Mouse (Mus musculus): ENCODE results near the gene Grin2b. TPM values are rescaled to one million over a fixed set of nuclear protein-coding genes. Genes with fewer than 3 reads are reported as not detected.
"Not testable (repeated sequence)": the region's sequence is repeated elsewhere in the genome, so short reads cannot be mapped to it uniquely, and the experiment has no call there.

The Grin2b gene
- total RNA-seq, 1 experiment from 2014 or later, result 1.4 TPM

GRCm38 (mm10) chr6:135797371-135798033, 375.8 kb downstream of the Grin2b start:
- DNase-seq, result no peak

GRCm38 (mm10) chr6:135796911-135797310, 376.4 kb downstream of the Grin2b start:
- DNase-seq, result no peak

DNA sequence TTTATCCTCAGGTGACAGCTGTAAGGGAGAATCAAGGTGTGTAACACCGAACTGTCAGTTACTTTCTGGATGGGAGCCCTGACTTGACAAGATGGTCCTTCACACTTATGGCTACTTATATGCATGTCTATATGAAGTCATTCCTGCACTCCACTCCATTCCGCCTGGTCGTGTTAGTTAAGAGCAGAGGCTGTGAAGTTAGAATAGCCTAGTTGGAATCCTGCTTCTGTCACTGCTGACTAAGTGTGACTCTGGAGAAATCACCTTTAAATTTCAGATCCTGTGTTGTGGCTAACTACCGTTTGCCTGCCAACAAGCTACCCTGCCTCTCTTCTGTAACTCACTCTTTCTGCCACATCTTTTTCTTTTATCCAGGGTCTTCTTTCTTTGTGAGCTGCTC, 381.9 kb downstream of the Grin2b start:
- no peak for DNase-seq

DNA sequence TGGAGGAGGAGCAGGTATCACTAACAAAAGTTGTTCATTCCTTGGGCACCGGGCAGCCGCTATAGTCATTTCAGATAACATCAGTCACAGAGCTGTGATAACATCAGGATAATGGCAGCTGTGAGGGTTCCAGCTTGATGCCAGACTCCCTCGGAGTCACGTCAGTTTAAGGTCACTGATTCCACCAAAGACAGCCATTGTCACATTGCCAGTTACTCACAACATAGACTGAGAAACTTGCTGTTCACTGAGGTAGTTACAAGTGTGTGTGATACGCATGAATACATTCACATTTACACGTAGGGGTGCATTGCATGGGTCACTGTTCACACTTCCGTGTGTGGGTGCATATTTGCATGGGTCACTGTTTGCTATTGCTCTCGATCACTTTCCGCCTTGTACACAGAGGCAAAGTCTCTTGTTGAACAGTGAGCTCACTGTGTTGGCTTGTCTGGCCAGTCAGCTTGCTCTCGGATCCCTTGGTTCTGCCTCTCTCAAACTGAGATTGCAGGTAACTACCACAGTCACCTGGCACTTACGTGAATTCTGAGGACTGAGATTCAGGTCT, 383.6 kb downstream of the Grin2b start:
- DNase-seq, result no peak

- no peak for DNase-seq
These were observed 398.6 kb downstream of the Grin2b start for GRCm38 (mm10) chr6:135774670-135775069.

DNA sequence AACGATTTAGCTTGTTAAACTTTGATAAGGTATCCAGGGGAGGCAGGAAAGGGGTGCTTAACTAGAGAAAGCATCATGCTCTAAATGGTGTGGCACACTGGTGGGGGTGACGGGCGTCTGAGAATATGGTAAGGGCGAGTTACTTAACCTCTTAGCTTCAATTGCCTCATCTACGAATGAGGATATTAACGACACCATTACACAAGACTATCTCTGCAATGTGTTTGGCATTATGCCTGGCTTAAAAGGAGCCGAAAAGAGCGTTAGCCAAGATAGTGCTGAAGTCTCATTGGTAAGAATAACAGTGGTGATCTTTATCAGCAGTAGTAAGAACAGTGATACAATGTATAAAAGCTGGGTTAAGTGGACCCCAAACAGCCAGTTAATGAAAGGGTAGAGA, 405.7 kb downstream of the Grin2b start:
- DNase-seq, result no peak

DNA sequence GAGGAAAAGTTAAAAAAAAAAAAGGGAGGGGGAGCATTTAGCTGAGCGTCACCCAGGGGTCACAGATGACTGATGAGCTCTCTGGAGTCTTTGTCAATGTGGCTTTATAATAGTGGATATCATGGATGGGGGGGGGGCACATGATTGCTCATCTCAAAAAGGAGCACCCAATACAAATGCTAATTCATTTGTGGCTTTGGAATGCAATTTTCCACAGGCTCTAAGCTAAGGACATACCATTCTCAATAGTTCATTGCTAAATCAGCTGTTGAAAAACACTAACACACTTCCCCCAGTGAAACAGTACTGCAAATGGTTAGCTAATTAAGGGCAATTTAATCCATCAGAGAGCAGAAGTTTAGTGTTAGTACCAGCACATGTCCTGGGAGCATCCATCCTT, 414.6 kb downstream of the Grin2b start:
- DNase-seq, result no peak

- DNase-seq, result no peak
These were observed 417.2 kb downstream of the Grin2b start for GRCm38 (mm10) chr6:135756075-135756474.

GRCm38 (mm10) chr6:135748412-135749076, 424.8 kb downstream of the Grin2b start:
- no peak for DNase-seq

- no peak for DNase-seq
These were observed 427.7 kb downstream of the Grin2b start for GRCm38 (mm10) chr6:135745606-135746005.

DNA sequence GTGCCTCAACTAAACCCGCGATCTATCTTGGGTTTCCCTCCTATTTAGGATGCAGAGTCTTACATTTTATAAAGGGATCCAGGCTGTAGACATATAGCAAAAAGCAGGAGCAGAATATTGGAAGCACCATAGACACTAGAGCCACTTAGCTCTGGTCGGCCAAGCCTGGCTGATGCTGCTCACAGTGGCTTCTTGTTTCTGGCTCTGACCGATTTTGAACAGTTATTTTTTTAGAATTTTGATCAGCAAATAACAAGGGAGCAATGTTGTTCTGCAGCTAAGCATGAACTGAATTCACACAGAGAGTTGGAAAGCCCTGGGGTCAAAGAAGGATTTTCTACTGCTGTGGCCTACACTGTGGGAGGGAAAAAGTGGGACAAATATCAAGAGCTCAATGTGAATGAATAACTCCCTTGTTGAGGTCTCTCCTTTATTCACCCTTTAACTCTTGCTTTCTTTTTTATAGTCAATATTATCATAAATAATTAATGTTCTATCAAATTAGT, 439.0 kb downstream of the Grin2b start:
- no peak for DNase-seq

DNA sequence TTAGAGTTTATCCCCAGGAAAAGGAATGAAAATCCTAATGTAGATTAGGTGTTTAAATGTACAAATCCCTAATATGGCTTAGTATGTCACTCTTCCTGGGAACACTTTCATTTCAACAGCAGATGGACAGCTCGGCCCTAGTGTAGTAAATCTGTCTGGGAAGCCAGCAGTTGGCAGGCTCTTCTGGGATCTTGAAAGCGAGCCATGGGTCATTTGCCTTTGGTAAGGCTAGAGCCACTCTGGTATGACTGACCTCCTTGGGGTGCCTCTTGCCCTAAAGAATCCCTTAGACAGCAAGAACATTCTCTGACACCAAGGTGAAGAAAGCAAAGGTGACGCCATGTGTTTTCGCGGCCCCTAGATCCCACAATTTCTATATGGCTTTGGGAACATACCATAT, 446.2 kb downstream of the Grin2b start:
- DNase-seq, result no peak

- DNase-seq, result no peak
These were observed 451.6 kb downstream of the Grin2b start for GRCm38 (mm10) chr6:135721706-135722105.

GRCm38 (mm10) chr6:135714906-135715305, 458.4 kb downstream of the Grin2b start:
- DNase-seq, result no peak

DNA sequence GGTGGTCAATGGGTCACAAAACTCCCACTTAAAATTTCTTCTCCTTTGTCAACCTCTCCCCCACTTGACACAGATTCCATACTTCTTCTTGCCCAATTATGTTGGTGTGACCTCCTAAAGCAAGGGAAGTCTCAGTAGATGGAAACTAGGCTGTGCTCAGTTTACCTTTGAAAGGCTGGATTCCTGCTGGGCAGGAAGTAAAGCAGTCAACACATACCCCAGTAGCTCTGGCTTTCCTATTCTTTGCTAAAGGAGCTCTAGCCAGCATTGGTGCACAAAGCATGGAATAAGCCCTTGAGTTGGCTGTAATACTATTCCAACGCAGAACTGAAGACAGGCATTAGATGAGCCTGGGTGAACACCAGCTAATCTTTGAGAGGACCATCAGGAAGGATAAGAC, 459.1 kb downstream of the Grin2b start:
- no peak for DNase-seq

DNA sequence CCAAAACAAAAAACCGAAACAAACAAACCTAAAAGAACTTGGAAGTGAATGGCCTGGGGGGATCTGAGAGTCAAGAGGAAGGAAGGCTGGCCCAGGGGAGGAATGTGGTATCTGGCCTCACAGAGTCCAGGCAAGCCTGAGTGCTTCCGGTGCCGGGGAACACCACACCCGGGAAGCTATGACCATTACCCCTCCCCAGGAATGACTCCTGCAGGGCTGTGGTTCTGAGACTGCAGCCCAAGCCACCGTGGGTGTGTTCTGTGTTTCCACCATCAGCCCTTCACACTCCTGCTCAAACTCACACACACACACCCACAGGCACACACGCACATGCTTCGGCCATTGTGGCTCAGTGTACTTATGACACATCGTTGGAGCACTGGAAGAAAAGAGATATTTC, 459.6 kb downstream of the Grin2b start:
- no peak for DNase-seq

DNA sequence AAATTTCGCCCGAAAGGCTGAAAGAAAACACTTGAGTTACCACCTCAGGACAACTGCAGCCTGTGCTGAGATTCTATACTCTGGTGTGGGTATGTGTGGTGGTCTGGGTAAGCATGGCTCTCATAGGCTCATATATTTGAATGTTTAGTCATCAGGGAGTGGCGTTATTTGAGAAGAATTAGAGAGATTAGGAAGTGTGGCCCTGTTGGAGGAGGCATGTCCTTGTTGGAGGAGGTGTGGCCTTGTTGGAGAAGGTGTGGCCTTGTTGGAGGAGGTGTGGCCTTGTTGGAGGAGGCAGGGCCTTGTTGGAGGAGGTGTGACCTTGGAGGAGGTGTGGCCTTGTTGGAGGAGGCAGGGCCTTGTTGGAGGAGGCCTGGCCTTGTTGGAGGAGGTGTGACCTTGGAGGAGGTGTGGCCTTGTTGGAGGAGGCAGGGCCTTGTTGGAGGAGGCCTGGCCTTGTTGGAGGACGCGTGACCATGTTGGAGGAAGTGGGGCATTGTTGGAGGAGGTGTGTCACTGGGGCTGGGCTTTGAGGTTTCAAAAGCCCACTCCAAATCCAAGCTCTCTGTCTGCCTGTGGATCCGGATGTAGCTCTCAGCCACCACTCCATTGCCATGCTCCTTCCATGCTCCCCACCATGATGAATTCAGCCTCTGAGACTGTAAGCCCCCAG, 466.3 kb downstream of the Grin2b start:
- not testable (repeated sequence) for DNase-seq

- no peak for DNase-seq
These were observed 469.7 kb downstream of the Grin2b start for GRCm38 (mm10) chr6:135703655-135704054.

DNA sequence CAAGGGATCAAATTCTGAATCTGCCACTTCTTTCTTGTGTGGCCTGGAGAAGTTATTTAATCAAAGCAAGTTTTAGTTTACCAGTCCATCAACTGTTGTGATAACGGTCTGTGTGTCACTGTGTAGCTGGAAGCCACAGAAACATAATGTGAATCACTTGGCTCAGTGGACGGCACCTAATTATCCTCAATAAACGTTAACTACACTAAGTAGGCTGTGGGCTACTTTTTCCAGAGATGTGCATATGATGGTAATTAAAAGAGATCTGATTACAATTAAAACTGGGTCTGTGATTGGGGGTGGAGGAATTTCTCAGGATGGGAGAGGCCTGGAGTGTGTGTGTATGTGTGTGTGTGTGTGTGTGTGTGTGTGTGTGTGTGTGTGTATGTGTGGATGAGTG, 471.9 kb downstream of the Grin2b start:
- DNase-seq, result no peak

- DNase-seq, result no peak
These were observed 472.5 kb downstream of the Grin2b start for GRCm38 (mm10) chr6:135700717-135701345.

- no peak for DNase-seq
These were observed 480.8 kb downstream of the Grin2b start for GRCm38 (mm10) chr6:135692533-135692932.

DNA sequence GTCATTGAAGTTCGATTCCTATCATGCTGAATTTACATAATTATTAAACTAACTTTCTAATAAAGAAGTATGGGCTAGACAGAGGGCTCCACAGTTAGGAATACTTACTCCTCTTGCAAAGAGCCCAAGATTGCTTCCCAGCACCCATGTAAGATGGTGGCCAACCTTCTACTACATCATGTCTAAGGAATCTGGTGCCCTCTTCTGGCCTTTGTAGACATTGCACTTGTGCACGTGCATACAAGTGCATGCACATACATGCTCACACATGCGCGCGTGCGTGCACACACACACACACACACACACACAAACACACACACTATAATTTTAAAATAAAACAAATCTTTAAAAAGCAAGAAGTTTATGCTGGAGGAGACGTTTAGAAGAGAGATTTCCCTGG, 481.8 kb downstream of the Grin2b start:
- no peak for DNase-seq

DNA sequence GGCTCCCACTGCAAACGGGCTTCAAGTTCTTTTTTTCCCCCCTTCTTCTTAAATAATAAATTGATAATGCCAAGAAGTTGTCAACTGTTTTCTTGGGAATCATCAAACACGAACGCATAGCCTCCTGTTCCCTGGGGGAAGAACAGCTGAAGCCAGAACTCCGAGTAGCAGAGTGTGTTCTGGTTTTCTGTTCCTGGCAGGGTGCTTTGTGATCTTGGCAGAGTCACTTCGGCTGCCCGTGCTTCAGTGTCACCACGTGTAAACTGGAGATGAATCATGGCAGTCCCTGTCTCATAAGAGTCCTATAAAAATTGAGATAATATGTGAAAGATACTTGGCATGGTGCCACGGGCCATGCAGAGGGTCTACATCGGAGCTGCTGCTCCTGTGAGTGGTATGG, 485.4 kb downstream of the Grin2b start:
- no peak for DNase-seq
